Mouse (Mus musculus) forebrain, embryonic 16.5 days (tissue): ENCODE measurements around the gene Mknk1. TPM values are rescaled to one million over a fixed set of nuclear protein-coding genes. Genes with fewer than 3 reads are reported as not detected.

Experiments used
- ATAC-seq: fragments of 200-750 bp; cut with Nextera tagmentation; 2 replicates; pipeline ENCODE4 v1.8.0; 2017; ENCODE audit warnings: mild to moderate bottlenecking, moderate library complexity
- H3K27ac ChIP-seq: fragments of 300-500 bp; sonication (generic); 2 replicates; pipeline ENCODE4 v1.5.1; 2014; ENCODE audit warnings: low read length, control low read depth
- H3K27me3 ChIP-seq: fragments of 300-500 bp; sonication (generic); replicated peaks from 2 replicates; pipeline ENCODE4 v1.6.1; 2014; ENCODE audit warnings: low read length; ENCODE audit not compliant: control insufficient read depth, insufficient read depth
- H3K36me3 ChIP-seq: fragments of 300-500 bp; sonication (generic); 2 replicates; pipeline ENCODE4 v1.6.1; 2014; ENCODE audit not compliant: control insufficient read depth, insufficient read depth
- H3K4me1 ChIP-seq: fragments of 300-500 bp; sonication (generic); replicated peaks from 2 replicates; pipeline ENCODE4 v1.6.1; 2014; ENCODE audit warnings: low read length; ENCODE audit not compliant: control insufficient read depth, insufficient read depth
- H3K4me2 ChIP-seq: fragments of 300-500 bp; sonication (generic); 2 replicates; pipeline ENCODE4 v1.6.1; 2014; ENCODE audit warnings: mild to moderate bottlenecking, low read length, control low read depth
- H3K4me3 ChIP-seq: fragments of 300-500 bp; sonication (generic); replicated peaks from 2 replicates; pipeline ENCODE4 v1.5.1; 2014; ENCODE audit warnings: mild to moderate bottlenecking, low read length, control low read depth
- H3K9ac ChIP-seq: fragments of 300-500 bp; sonication (generic); replicated peaks from 2 replicates; pipeline ENCODE4 v1.6.1; 2014; ENCODE audit warnings: low read depth, low read length, control low read depth
- H3K9me3 ChIP-seq: fragments of 300-500 bp; sonication (generic); 2 replicates; pipeline ENCODE4 v1.6.1; 2016; ENCODE audit warnings: low read length; ENCODE audit not compliant: control insufficient read depth
- WGBS: fragments of 180-500 bp; shearing (Covaris S2); extraction: QIAGEN DNeasy Blood & Tissue Kit; methylation state at CpG from one replicate; pipeline ENCODE4 v1.1.7; 2014; 5-methylcytosine and 5-hydroxymethylcytosine counted together
- polyA plus RNA-seq: library from polyadenylated mRNA; unstranded; fragments of >200 nt; fragmentation: Nextera tagmentation; extraction: Ambion mirVana; gene quantifications from 2 replicates; pipeline ENCODE4 v1.2.1, GENCODE M21; 2015

Mknk1 gene
- polyA plus RNA-seq, 1 experiment from 2014 or later: 25.4 TPM

GRCm38 (mm10) chr4:115869512-115870210 is 30.7 kb downstream of the Mknk1 start:
- Histone ChIP-seq H3K27ac (no peak overlapping the region), H3K9ac (no peak overlapping the region), H3K9me3 (no peaks in the 10 kb centered on the region), H3K4me3 (no peak overlapping the region), H3K4me2 (no peak overlapping the region), H3K4me1 (peaks cover 6% of the 10 kb centered on the region), H3K36me3 (peaks cover 6% of the 10 kb centered on the region), H3K27me3 (no peaks in the 10 kb centered on the region)
- 12% methylated on average over 16 of the region's 16 CpGs for WGBS
- peak; percentile 10; the same call in 1 of the 2 replicates for ATAC-seq

- no peaks in the 10 kb centered on the region for H3K9me3 ChIP-seq
- no peaks in the 10 kb centered on the region for H3K27me3 ChIP-seq
- WGBS: 73% methylated on average over 3 of the region's 3 CpGs
- no peak overlapping the region for H3K27ac ChIP-seq
- H3K9ac ChIP-seq: no peak overlapping the region
- peaks cover 2% of the 10 kb centered on the region for H3K36me3 ChIP-seq
- peaks cover 13% of the 10 kb centered on the region for H3K4me1 ChIP-seq
- ATAC-seq: no peak
- H3K4me3 ChIP-seq: no peak overlapping the region
- no peak overlapping the region for H3K4me2 ChIP-seq
Observed at GRCm38 (mm10) chr4:115873231-115873630, 34.2 kb downstream of the Mknk1 start.

- Histone ChIP-seq H3K9me3 (no peaks in the 10 kb centered on the region), H3K36me3 (no peaks in the 10 kb centered on the region; the same call in none of the 2 replicates), H3K9ac (peak overlapping the region; percentile 40; the same call in 1 of the 2 replicates), H3K4me3 (no peak overlapping the region), H3K4me1 (peaks cover 19% of the 10 kb centered on the region), H3K4me2 (peak overlapping the region; percentile 10; the same call in 1 of the 2 replicates), H3K27ac (peak overlapping the region; percentile 19; the same call in 1 of the 2 replicates), H3K27me3 (no peaks in the 10 kb centered on the region)
- peak; percentile 45 for ATAC-seq
- WGBS: 2% methylated on average over 11 of the region's 11 CpGs
Observed at GRCm38 (mm10) chr4:115878216-115878678, 39.2 kb downstream of the Mknk1 start.

GRCm38 (mm10) chr4:115878828-115879227 is 39.8 kb downstream of the Mknk1 start:
- Histone ChIP-seq H3K4me2 (no peak overlapping the region), H3K4me3 (no peak overlapping the region), H3K9me3 (no peaks in the 10 kb centered on the region), H3K9ac (no peak overlapping the region), H3K4me1 (peaks cover 19% of the 10 kb centered on the region), H3K27ac (no peak overlapping the region), H3K36me3 (no peaks in the 10 kb centered on the region; the same call in 1 of the 2 replicates), H3K27me3 (no peaks in the 10 kb centered on the region)
- 38% methylated on average over 9 of the region's 9 CpGs for WGBS
- ATAC-seq: no peak

- H3K27me3 ChIP-seq: no peaks in the 10 kb centered on the region
- no peak overlapping the region for H3K4me2 ChIP-seq
- peak; percentile 64; the same call in 1 of the 2 replicates for ATAC-seq
- H3K36me3 ChIP-seq: no peaks in the 10 kb centered on the region
- peaks cover 19% of the 10 kb centered on the region for H3K4me1 ChIP-seq
- no peak overlapping the region for H3K4me3 ChIP-seq
- WGBS: 0% methylated on average over 1 of the region's 1 CpGs
- H3K9me3 ChIP-seq: no peaks in the 10 kb centered on the region
- H3K9ac ChIP-seq: no peak overlapping the region
- no peak overlapping the region for H3K27ac ChIP-seq
Observed at GRCm38 (mm10) chr4:115881183-115881582, 42.2 kb downstream of the Mknk1 start.

- Histone ChIP-seq H3K27ac (no peak overlapping the region), H3K27me3 (no peaks in the 10 kb centered on the region), H3K36me3 (no peaks in the 10 kb centered on the region), H3K9me3 (no peaks in the 10 kb centered on the region), H3K4me3 (no peak overlapping the region), H3K4me1 (peaks cover 19% of the 10 kb centered on the region), H3K4me2 (no peak overlapping the region), H3K9ac (no peak overlapping the region)
- WGBS: 69% methylated on average over 4 of the region's 4 CpGs
- no peak for ATAC-seq
Observed at GRCm38 (mm10) chr4:115882195-115882594, 43.2 kb downstream of the Mknk1 start.

- Histone ChIP-seq H3K4me2 (no peak within 1 kb of the TSS), H3K9me3 (no peaks in the 10 kb centered on the region), H3K27ac (no peak within 1 kb of the TSS), H3K9ac (no peak within 1 kb of the TSS), H3K36me3 (no peaks in the 10 kb centered on the region), H3K27me3 (no peaks in the 10 kb centered on the region), H3K4me1 (peaks cover 10% of the 10 kb centered on the region), H3K4me3 (no peak within 1 kb of the TSS)
- ATAC-seq: no peak
- WGBS: 75% methylated on average over 6 of the region's 6 CpGs
Observed at GRCm38 (mm10) chr4:115884022-115884421, 45.0 kb downstream of the Mknk1 start, which contains the start of gene Kncn. Gene Kncn (plus strand): TSS chr4:115884400.

GRCm38 (mm10) chr4:115885846-115886245 is 46.8 kb downstream of the Mknk1 start:
- peak; percentile 75 for ATAC-seq
- no peak overlapping the region for H3K4me2 ChIP-seq
- H3K27ac ChIP-seq: no peak overlapping the region

GRCm38 (mm10) chr4:115886875-115887274 is 47.9 kb downstream of the Mknk1 start:
- H3K27me3 ChIP-seq: peaks cover 9% of the 10 kb centered on the region; the same call in 1 of the 2 replicates
- H3K4me2 ChIP-seq: no peak overlapping the region
- H3K4me1 ChIP-seq: peaks cover 7% of the 10 kb centered on the region
- no peak overlapping the region for H3K4me3 ChIP-seq
- no peak for ATAC-seq
- H3K9me3 ChIP-seq: no peaks in the 10 kb centered on the region
- no peak overlapping the region for H3K27ac ChIP-seq
- H3K36me3 ChIP-seq: no peaks in the 10 kb centered on the region
- WGBS: 45% methylated on average over 1 of the region's 1 CpGs
- no peak overlapping the region for H3K9ac ChIP-seq

More at GRCm38 (mm10) chr4:115885846-115886245, 46.8 kb downstream of the Mknk1 start:
- 88% methylated on average over 3 of the region's 3 CpGs for WGBS
- Histone ChIP-seq H3K4me3 (no peak overlapping the region), H3K9ac (no peak overlapping the region), H3K4me1 (peaks cover 15% of the 10 kb centered on the region), H3K36me3 (no peaks in the 10 kb centered on the region), H3K27me3 (0 out of 2 replicates have a peak, but pooled peaks cover 1% of the 10 kb centered on the region), H3K9me3 (no peaks in the 10 kb centered on the region)
